ENCODE assay signal across 9 mouse cellular contexts in the genomic region with DNA sequence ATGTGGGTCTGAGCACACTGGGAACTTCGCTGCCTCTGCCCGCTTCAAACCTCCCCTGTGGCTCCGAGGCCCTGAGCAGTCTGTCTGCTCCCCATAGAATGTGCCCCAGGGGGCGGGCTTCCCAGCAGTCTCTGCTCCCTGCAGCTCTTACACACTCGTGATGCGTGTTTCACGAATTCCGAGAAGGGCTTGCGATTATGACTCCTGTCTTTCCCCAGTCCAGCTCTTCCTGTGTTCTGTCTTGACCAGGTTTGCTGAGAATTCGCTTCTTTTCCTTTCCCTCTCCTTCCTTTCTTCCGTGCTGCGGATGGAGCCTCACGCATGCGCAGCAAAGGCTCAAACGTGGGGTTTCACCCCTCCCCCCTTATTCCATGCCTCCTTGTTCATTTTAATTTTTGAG. TPM values are rescaled to one million over a fixed set of nuclear protein-coding genes. Genes with fewer than 3 reads are reported as not detected.
A peak's percentile ranks its signal among the peaks of the same experiment; 100 is the strongest.
DNase-seq lines count a peak whose midpoint lies in the region; ATAC-seq and TF ChIP-seq lines count a peak whose summit lies in the region.
"Had no signal": no experiment of that assay in that cellular context is flagged by ENCODE, and none has a peak within 500 bp of the region (broad histone marks: within the 10 kb centered on the region; RNA-seq: fewer than 3 reads in every experiment).

No protein-coding gene starts in this region.

- H3K4me2 ChIP-seq in heart, embryonic 13.5 days = peak overlapping the region; percentile 36
- peak overlapping the region; percentile 39 for H3K4me2 ChIP-seq in liver, embryonic 11.5 days
- no peak overlapping the region for H3K4me2 ChIP-seq in kidney, embryonic 15.5 days

- H3K9me3 ChIP-seq in heart, embryonic 13.5 days = no peaks in the 10 kb centered on the region
- H3K9me3 ChIP-seq in liver, embryonic 11.5 days (ENCODE audit: control insufficient read depth, low read length) = no peaks in the 10 kb centered on the region
- no peaks in the 10 kb centered on the region for H3K9me3 ChIP-seq in kidney, embryonic 15.5 days (replicated peaks)
- H3K9me3 ChIP-seq: G1E had no signal

- no peaks in the 10 kb centered on the region for H3K4me1 ChIP-seq in heart, adult 2 months (ENCODE audit: control insufficient read depth, insufficient read depth, low read length)
- H3K4me1 ChIP-seq in heart, embryonic 13.5 days = peaks cover 48% of the 10 kb centered on the region
- H3K4me1 ChIP-seq in liver, embryonic 11.5 days (replicated peaks; ENCODE audit: control insufficient read depth, insufficient read depth, low read length) = peaks cover 39% of the 10 kb centered on the region
- peaks cover 35% of the 10 kb centered on the region for H3K4me1 ChIP-seq in kidney, embryonic 15.5 days

- no peak overlapping the region for H3K4me3 ChIP-seq in heart, adult 2 months
- peak overlapping the region; percentile 31 for H3K4me3 ChIP-seq in heart, embryonic 13.5 days
- H3K4me3 ChIP-seq in liver, embryonic 11.5 days (ENCODE audit: low read depth, low read length) = peak overlapping the region; percentile 26; the same call in 1 of the 2 replicates
- no peak overlapping the region for H3K4me3 ChIP-seq in kidney, embryonic 15.5 days (replicated peaks)

- no peaks in the 10 kb centered on the region for H3K36me3 ChIP-seq in heart, adult 2 months (ENCODE audit: control insufficient read depth, insufficient read depth, low read length)
- H3K36me3 ChIP-seq in heart, embryonic 13.5 days = peaks cover 19% of the 10 kb centered on the region
- 0 out of 2 replicates have a peak, but pooled peaks cover 2% of the 10 kb centered on the region for H3K36me3 ChIP-seq in liver, embryonic 11.5 days (ENCODE audit: control insufficient read depth, insufficient read depth, low read length)
- H3K36me3 ChIP-seq in kidney, embryonic 15.5 days = no peaks in the 10 kb centered on the region
- H3K36me3 ChIP-seq: G1E had no signal

- peak; percentile 11; the same call in 1 of the 2 replicates for TF ChIP-seq CTCF in heart, adult 2 months (IDR thresholded peaks at IDR 0.05)

- no peaks in the 10 kb centered on the region for H3K79me2 ChIP-seq in heart, adult 2 months (replicated peaks; ENCODE audit: control insufficient read depth, insufficient read depth, low read length)

- no peak for TF ChIP-seq POLR2A in heart, adult 2 months (IDR thresholded peaks at IDR 0.05; ENCODE audit: insufficient read depth, low read depth, low read length)

- no peak for TF ChIP-seq EP300 in heart, adult 2 months (IDR thresholded peaks at IDR 0.05; ENCODE audit: insufficient read depth, low read depth, low read length)

- no peak for ATAC-seq in heart, embryonic 13.5 days (ENCODE audit: extremely low read depth, insufficient number of reproducible peaks, low FRiP score, low TSS enrichment)
- no peak for ATAC-seq in liver, embryonic 11.5 days (replicated peaks; ENCODE audit: low FRiP score)
- no peak for ATAC-seq in inflammation-experienced regulatory T-cells, adult 6 months
- ATAC-seq in kidney, embryonic 15.5 days (replicated peaks; ENCODE audit: low FRiP score) = no peak

- H3K27ac ChIP-seq in heart, adult 2 months = no peak overlapping the region
- no peak overlapping the region for H3K27ac ChIP-seq in heart, embryonic 13.5 days (replicated peaks)
- H3K27ac ChIP-seq in liver, embryonic 11.5 days (ENCODE audit: low read depth, low read length) = no peak overlapping the region
- H3K27ac ChIP-seq in kidney, embryonic 15.5 days = no peak overlapping the region

- intact Hi-C loops in heart, adult 2 months (cut with DNase I) = no loop called here
- intact Hi-C loops in heart, postnatal 25 days (cut with DNase I) = no loop called here

- no peak overlapping the region for H3K9ac ChIP-seq in heart, adult 2 months (ENCODE audit: low read depth, low read length)
- peak overlapping the region; percentile 19; the same call in 1 of the 2 replicates for H3K9ac ChIP-seq in heart, embryonic 13.5 days
- 0 out of 2 replicates have a peak overlapping the region, but pooled peaks have one; percentile 16 for H3K9ac ChIP-seq in liver, embryonic 11.5 days (ENCODE audit: low read depth, low read length)
- H3K9ac ChIP-seq in kidney, embryonic 15.5 days = no peak overlapping the region

- WGBS in heart, adult 2 months = 64% methylated on average over 15 of the region's 15 CpGs
- WGBS in heart, embryonic 13.5 days = 55% methylated on average over 15 of the region's 15 CpGs
- 59% methylated on average over 15 of the region's 15 CpGs for WGBS in liver, embryonic 11.5 days
- WGBS in kidney, embryonic 15.5 days = 71% methylated on average over 15 of the region's 15 CpGs

- no peaks in the 10 kb centered on the region for H3K27me3 ChIP-seq in heart, adult 2 months (ENCODE audit: control insufficient read depth, insufficient read depth, low read length)
- no peaks in the 10 kb centered on the region for H3K27me3 ChIP-seq in heart, embryonic 13.5 days (replicated peaks)
- H3K27me3 ChIP-seq in liver, embryonic 11.5 days (replicated peaks; ENCODE audit: control insufficient read depth, insufficient read depth, low read length) = no peaks in the 10 kb centered on the region
- H3K27me3 ChIP-seq in kidney, embryonic 15.5 days = no peaks in the 10 kb centered on the region

- DNase-seq in heart, adult 2 months = peak in 1 of 2 experiments; percentile 20
- DNase-seq in heart, postnatal 25 days (ENCODE audit: low spot score) = no peak
- peak; percentile 12 to 59 for DNase-seq in spleen, postnatal 4 days (ENCODE audit: low spot score in 2 of 2)
- no peak for DNase-seq in spleen, postnatal 36 days (ENCODE audit: low spot score in 2 of 2)
- DNase-seq in liver, embryonic 11.5 days (ENCODE audit: low spot score) = no peak

RNA-seq across cellular contexts. Expression of gene B4galt5, which starts 54.1 kb away (rescaled TPM):
- 10 to 100 TPM; 14.1 to 17.0 TPM for total RNA-seq in heart, adult 2 months (2021)
- 9.4 and 9.8 TPM in 2 replicates for polyA plus RNA-seq in heart, adult 2 months (2012; rRNA removed)
- 10 to 100 TPM; 12.7 to 14.6 TPM for total RNA-seq in heart, postnatal 25 days (2021)
- polyA plus RNA-seq in heart, embryonic 13.5 days (2015; fragmentation: Nextera tagmentation; extraction: Ambion mirVana) = 8.8 and 9.7 TPM in 2 replicates
- 8.0 and 11.8 TPM in 2 replicates for polyA plus RNA-seq in liver, embryonic 11.5 days (2014; fragmentation: Nextera tagmentation; extraction: Ambion mirVana)
- 10 to 100 TPM in 1 of 3 experiments, 1 to 10 TPM in 2; 5.1 to 16.7 (median 5.2) TPM for polyA plus RNA-seq in inflammation-experienced regulatory T-cells, adult 6 months (2017; shearing (Covaris generic))
- 9.6 and 12.7 TPM in 2 replicates for polyA plus RNA-seq in kidney, embryonic 15.5 days (2015; fragmentation: Nextera tagmentation; extraction: Ambion mirVana)

RNA-seq across cellular contexts. Expression of gene Ptgis, which starts 54.5 kb away (rescaled TPM):
- 10 to 100 TPM; 16.3 to 17.7 TPM for total RNA-seq in heart, adult 2 months (2021)
- 31.3 and 32.1 TPM in 2 replicates for polyA plus RNA-seq in heart, adult 2 months (2012; rRNA removed)
- 10 to 100 TPM; 18.8 to 24.6 TPM for total RNA-seq in heart, postnatal 25 days (2021)
- polyA plus RNA-seq in heart, embryonic 13.5 days (2015; fragmentation: Nextera tagmentation; extraction: Ambion mirVana) = 21.6 and 21.8 TPM in 2 replicates
- polyA plus RNA-seq in liver, embryonic 11.5 days (2014; fragmentation: Nextera tagmentation; extraction: Ambion mirVana) = 7.4 and 7.7 TPM in 2 replicates
- not detected for polyA plus RNA-seq in inflammation-experienced regulatory T-cells, adult 6 months (2017; shearing (Covaris generic))
- 18.7 and 21.1 TPM in 2 replicates for polyA plus RNA-seq in kidney, embryonic 15.5 days (2015; fragmentation: Nextera tagmentation; extraction: Ambion mirVana)
- total RNA-seq: G1E had no signal
- polyA plus RNA-seq: G1E had no signal

Comparison
In these comparisons a context has a peak if more than half of its experiments do, and no peak if none do; other contexts are left out.
1. DNase-seq: peak in spleen, postnatal 4 days (2 of 2); none in heart, postnatal 25 days (single experiment), spleen, postnatal 36 days (0 of 2) and liver, embryonic 11.5 days (single experiment).
2. H3K4me3 ChIP-seq: peak in heart, embryonic 13.5 days (single experiment) and liver, embryonic 11.5 days (single experiment); none in heart, adult 2 months (single experiment) and kidney, embryonic 15.5 days (single experiment).
3. H3K9ac ChIP-seq: peak in heart, embryonic 13.5 days (single experiment) and liver, embryonic 11.5 days (single experiment); none in heart, adult 2 months (single experiment) and kidney, embryonic 15.5 days (single experiment).